Mouse (Mus musculus) yolk sac, embryonic 10.5 days (tissue): ENCODE data around the gene Map2k3.
"Not testable (repeated sequence)": the region's sequence is repeated elsewhere in the genome, so short reads cannot be mapped to it uniquely, and the experiment has no call there.

Experiments used
- DNase-seq: peaks from one replicate; pipeline ENCODE4 v3.0.0-alpha.2; 2017; ENCODE audit warnings: low spot score

Map2k3 gene

GRCm38 (mm10) chr11:60931869-60932481 is at the start of gene Map2k3:
Gene Map2k3 (plus strand): TSS chr11:60932033.
- DNase-seq, result peak; percentile 95

GRCm38 (mm10) chr11:60882386-60882785 is 49.4 kb upstream of the Map2k3 start:
- DNase-seq, result no peak

- DNase-seq, result not testable (repeated sequence)
Measured at GRCm38 (mm10) chr11:60886986-60887385, 44.8 kb upstream of the Map2k3 start.

- DNase-seq, result no peak
Measured at GRCm38 (mm10) chr11:60889861-60890260, 42.0 kb upstream of the Map2k3 start.

- no peak for DNase-seq
Measured at GRCm38 (mm10) chr11:60890286-60890685, 41.5 kb upstream of the Map2k3 start.

- no peak for DNase-seq
Measured at GRCm38 (mm10) chr11:60890744-60891143, 41.1 kb upstream of the Map2k3 start.

GRCm38 (mm10) chr11:60895915-60896314 is 35.9 kb upstream of the Map2k3 start:
- DNase-seq, result peak; percentile 29

- DNase-seq, result no peak
Measured at GRCm38 (mm10) chr11:60902001-60902400, 29.8 kb upstream of the Map2k3 start.

- DNase-seq, result peak; percentile 66
Measured at GRCm38 (mm10) chr11:60902486-60902885, 29.3 kb upstream of the Map2k3 start.

- no peak for DNase-seq
Measured at GRCm38 (mm10) chr11:60903661-60904061, 28.2 kb upstream of the Map2k3 start.

GRCm38 (mm10) chr11:60905407-60906120 is 26.3 kb upstream of the Map2k3 start:
- DNase-seq, result no peak

- no peak for DNase-seq
Measured at GRCm38 (mm10) chr11:60906449-60906848, 25.4 kb upstream of the Map2k3 start.

- no peak for DNase-seq
Measured at GRCm38 (mm10) chr11:60908073-60908472, 23.8 kb upstream of the Map2k3 start.

- no peak for DNase-seq
Measured at GRCm38 (mm10) chr11:60909626-60910025, 22.2 kb upstream of the Map2k3 start.

- peak; percentile 50 for DNase-seq
Measured at GRCm38 (mm10) chr11:60912525-60912973, 19.3 kb upstream of the Map2k3 start.

GRCm38 (mm10) chr11:60913301-60914196 is 18.3 kb upstream of the Map2k3 start:
- DNase-seq, result peak; percentile 86

- no peak for DNase-seq
Measured at GRCm38 (mm10) chr11:60914491-60914890, 17.3 kb upstream of the Map2k3 start, which contains the start of gene Natd1. Gene Natd1 (minus strand): TSS chr11:60914750.

- DNase-seq, result no peak
Measured at GRCm38 (mm10) chr11:60915201-60915600, 16.6 kb upstream of the Map2k3 start.

GRCm38 (mm10) chr11:60920021-60920420 is 11.8 kb upstream of the Map2k3 start:
- no peak for DNase-seq

- no peak for DNase-seq
Measured at GRCm38 (mm10) chr11:60922195-60922594, 9.6 kb upstream of the Map2k3 start.

GRCm38 (mm10) chr11:60922964-60923363 is 8.9 kb upstream of the Map2k3 start:
- DNase-seq, result no peak

- DNase-seq, result no peak
Measured at GRCm38 (mm10) chr11:60924498-60924897, 7.3 kb upstream of the Map2k3 start.
